Mouse (Mus musculus): ENCODE measurements at regions not wholly inside any gene's neighbourhood (a gene's known extent, or its start where the extent isn't known, plus 50 kb on each side); places are given as distances from the start of the nearest gene placed in this dataset.

- 91% methylated on average over 1 of the region's 1 CpGs for WGBS
- H3K4me3 ChIP-seq (ENCODE audit: low read depth, low read length): no peak overlapping the region
- no peak overlapping the region for H3K9ac ChIP-seq (ENCODE audit: low read length)
- no peak overlapping the region for H3K4me2 ChIP-seq (ENCODE audit: low read depth, severe bottlenecking)
- DNase-seq (ENCODE audit: low spot score) (no peak), ATAC-seq (ENCODE audit: insufficient number of reproducible peaks, low FRiP score, low TSS enrichment, low read depth) (no peak)
- H3K36me3 ChIP-seq (ENCODE audit: control insufficient read depth, insufficient read depth, low read length): no peaks in the 10 kb centered on the region
- no peaks in the 10 kb centered on the region for H3K4me1 ChIP-seq (ENCODE audit: control insufficient read depth, insufficient read depth, low read length)
- no peaks in the 10 kb centered on the region for H3K27me3 ChIP-seq (ENCODE audit: control insufficient read depth, insufficient read depth, low read length)
- no peaks in the 10 kb centered on the region for H3K9me3 ChIP-seq (ENCODE audit: control insufficient read depth, low read length)
- H3K27ac ChIP-seq (replicated peaks; ENCODE audit: low read depth, low read length): no peak overlapping the region
Observed at GRCm38 (mm10) chr14:17087828-17088227, 268.9 kb upstream of the Rarb start.

- Histone ChIP-seq H3K4me1 (ENCODE audit: control insufficient read depth, insufficient read depth, low read length) (no peaks in the 10 kb centered on the region), H3K4me3 (ENCODE audit: low read depth, low read length) (no peak overlapping the region), H3K27ac (replicated peaks; ENCODE audit: low read depth, low read length) (no peak overlapping the region), H3K27me3 (ENCODE audit: control insufficient read depth, insufficient read depth, low read length) (no peaks in the 10 kb centered on the region), H3K9ac (ENCODE audit: low read length) (no peak overlapping the region), H3K4me2 (ENCODE audit: low read depth, severe bottlenecking) (no peak overlapping the region), H3K9me3 (ENCODE audit: control insufficient read depth, low read length) (no peaks in the 10 kb centered on the region), H3K36me3 (ENCODE audit: control insufficient read depth, insufficient read depth, low read length) (no peaks in the 10 kb centered on the region)
- no peak for ATAC-seq (ENCODE audit: insufficient number of reproducible peaks, low FRiP score, low TSS enrichment, low read depth)
- WGBS: 79% methylated on average over 2 of the region's 2 CpGs
- no peak for DNase-seq (ENCODE audit: low spot score)
Observed at GRCm38 (mm10) chr14:17083907-17084306, 265.0 kb upstream of the Rarb start.

GRCm38 (mm10) chr14:17081904-17082303 is 262.9 kb upstream of the Rarb start:
- Histone ChIP-seq H3K36me3 (ENCODE audit: control insufficient read depth, insufficient read depth, low read length) (no peaks in the 10 kb centered on the region), H3K9ac (ENCODE audit: low read length) (no peak overlapping the region), H3K4me1 (ENCODE audit: control insufficient read depth, insufficient read depth, low read length) (no peaks in the 10 kb centered on the region), H3K4me2 (ENCODE audit: low read depth, severe bottlenecking) (no peak overlapping the region), H3K27ac (replicated peaks; ENCODE audit: low read depth, low read length) (no peak overlapping the region), H3K27me3 (ENCODE audit: control insufficient read depth, insufficient read depth, low read length) (no peaks in the 10 kb centered on the region), H3K4me3 (ENCODE audit: low read depth, low read length) (no peak overlapping the region), H3K9me3 (ENCODE audit: control insufficient read depth, low read length) (no peaks in the 10 kb centered on the region)
- ATAC-seq (ENCODE audit: insufficient number of reproducible peaks, low FRiP score, low TSS enrichment, low read depth): no peak
- no peak for DNase-seq (ENCODE audit: low spot score)
- WGBS: 63% methylated on average over 2 of the region's 2 CpGs

GRCm38 (mm10) chr14:17079513-17079912 is 260.6 kb upstream of the Rarb start:
- no peak for ATAC-seq (ENCODE audit: insufficient number of reproducible peaks, low FRiP score, low TSS enrichment, low read depth)
- no peak overlapping the region for H3K9ac ChIP-seq (ENCODE audit: low read length)
- H3K4me3 ChIP-seq (ENCODE audit: low read depth, low read length): no peak overlapping the region

GRCm38 (mm10) chr14:17061358-17061757 is 242.4 kb upstream of the Rarb start:
- Histone ChIP-seq H3K27me3 (ENCODE audit: control insufficient read depth, insufficient read depth, low read length) (no peaks in the 10 kb centered on the region), H3K4me3 (ENCODE audit: low read depth, low read length) (no peak overlapping the region), H3K9me3 (ENCODE audit: control insufficient read depth, low read length) (no peaks in the 10 kb centered on the region), H3K4me2 (ENCODE audit: low read depth, severe bottlenecking) (no peak overlapping the region), H3K9ac (ENCODE audit: low read length) (no peak overlapping the region), H3K27ac (replicated peaks; ENCODE audit: low read depth, low read length) (no peak overlapping the region), H3K36me3 (ENCODE audit: control insufficient read depth, insufficient read depth, low read length) (no peaks in the 10 kb centered on the region), H3K4me1 (ENCODE audit: control insufficient read depth, insufficient read depth, low read length) (no peaks in the 10 kb centered on the region)
- ATAC-seq (ENCODE audit: insufficient number of reproducible peaks, low FRiP score, low TSS enrichment, low read depth) (no peak), DNase-seq (ENCODE audit: low spot score) (no peak)
- 78% methylated on average over 1 of the region's 1 CpGs for WGBS

More at GRCm38 (mm10) chr14:17079513-17079912, 260.6 kb upstream of the Rarb start:
- H3K36me3 ChIP-seq (ENCODE audit: control insufficient read depth, insufficient read depth, low read length): no peaks in the 10 kb centered on the region
- H3K4me2 ChIP-seq (ENCODE audit: low read depth, severe bottlenecking): no peak overlapping the region
- no peaks in the 10 kb centered on the region for H3K4me1 ChIP-seq (ENCODE audit: control insufficient read depth, insufficient read depth, low read length)
- no peak overlapping the region for H3K27ac ChIP-seq (replicated peaks; ENCODE audit: low read depth, low read length)
- WGBS: 66% methylated on average over 2 of the region's 2 CpGs
- no peaks in the 10 kb centered on the region for H3K9me3 ChIP-seq (ENCODE audit: control insufficient read depth, low read length)
- DNase-seq (ENCODE audit: low spot score): no peak
- H3K27me3 ChIP-seq (ENCODE audit: control insufficient read depth, insufficient read depth, low read length): no peaks in the 10 kb centered on the region

GRCm38 (mm10) chr14:17058438-17058837 is 239.5 kb upstream of the Rarb start:
- Histone ChIP-seq H3K4me2 (ENCODE audit: low read depth, severe bottlenecking) (no peak overlapping the region), H3K9me3 (ENCODE audit: control insufficient read depth, low read length) (no peaks in the 10 kb centered on the region), H3K36me3 (ENCODE audit: control insufficient read depth, insufficient read depth, low read length) (no peaks in the 10 kb centered on the region), H3K4me1 (ENCODE audit: control insufficient read depth, insufficient read depth, low read length) (no peaks in the 10 kb centered on the region), H3K27ac (replicated peaks; ENCODE audit: low read depth, low read length) (no peak overlapping the region), H3K4me3 (ENCODE audit: low read depth, low read length) (no peak overlapping the region), H3K27me3 (ENCODE audit: control insufficient read depth, insufficient read depth, low read length) (no peaks in the 10 kb centered on the region), H3K9ac (ENCODE audit: low read length) (no peak overlapping the region)
- DNase-seq (ENCODE audit: low spot score) (no peak), ATAC-seq (ENCODE audit: insufficient number of reproducible peaks, low FRiP score, low TSS enrichment, low read depth) (no peak)
- WGBS: 97% methylated on average over 1 of the region's 1 CpGs

- DNase-seq (ENCODE audit: low spot score) (no peak), ATAC-seq (ENCODE audit: insufficient number of reproducible peaks, low FRiP score, low TSS enrichment, low read depth) (no peak)
- Histone ChIP-seq H3K36me3 (ENCODE audit: control insufficient read depth, insufficient read depth, low read length) (no peaks in the 10 kb centered on the region), H3K4me3 (ENCODE audit: low read depth, low read length) (no peak overlapping the region), H3K9me3 (ENCODE audit: control insufficient read depth, low read length) (no peaks in the 10 kb centered on the region), H3K4me2 (ENCODE audit: low read depth, severe bottlenecking) (no peak overlapping the region), H3K9ac (ENCODE audit: low read length) (no peak overlapping the region), H3K27me3 (ENCODE audit: control insufficient read depth, insufficient read depth, low read length) (no peaks in the 10 kb centered on the region), H3K27ac (replicated peaks; ENCODE audit: low read depth, low read length) (no peak overlapping the region), H3K4me1 (ENCODE audit: control insufficient read depth, insufficient read depth, low read length) (no peaks in the 10 kb centered on the region)
- WGBS: 88% methylated on average over 3 of the region's 3 CpGs
Observed at GRCm38 (mm10) chr14:17057355-17057754, 238.4 kb upstream of the Rarb start.

- Histone ChIP-seq H3K4me1 (ENCODE audit: control insufficient read depth, insufficient read depth, low read length) (no peaks in the 10 kb centered on the region), H3K36me3 (ENCODE audit: control insufficient read depth, insufficient read depth, low read length) (no peaks in the 10 kb centered on the region), H3K9me3 (ENCODE audit: control insufficient read depth, low read length) (no peaks in the 10 kb centered on the region), H3K9ac (ENCODE audit: low read length) (no peak overlapping the region), H3K4me3 (ENCODE audit: low read depth, low read length) (no peak overlapping the region), H3K4me2 (ENCODE audit: low read depth, severe bottlenecking) (no peak overlapping the region), H3K27ac (replicated peaks; ENCODE audit: low read depth, low read length) (no peak overlapping the region), H3K27me3 (ENCODE audit: control insufficient read depth, insufficient read depth, low read length) (no peaks in the 10 kb centered on the region)
- 69% methylated on average over 1 of the region's 1 CpGs for WGBS
- DNase-seq (ENCODE audit: low spot score): no peak
- ATAC-seq (ENCODE audit: insufficient number of reproducible peaks, low FRiP score, low TSS enrichment, low read depth): no peak
Observed at GRCm38 (mm10) chr14:17055741-17056140, 236.8 kb upstream of the Rarb start.

- DNase-seq (ENCODE audit: low spot score) (no peak), ATAC-seq (ENCODE audit: insufficient number of reproducible peaks, low FRiP score, low TSS enrichment, low read depth) (no peak)
- Histone ChIP-seq H3K36me3 (ENCODE audit: control insufficient read depth, insufficient read depth, low read length) (no peaks in the 10 kb centered on the region), H3K27ac (replicated peaks; ENCODE audit: low read depth, low read length) (no peak overlapping the region), H3K9ac (ENCODE audit: low read length) (no peak overlapping the region), H3K4me2 (ENCODE audit: low read depth, severe bottlenecking) (no peak overlapping the region), H3K4me3 (ENCODE audit: low read depth, low read length) (no peak overlapping the region), H3K9me3 (ENCODE audit: control insufficient read depth, low read length) (no peaks in the 10 kb centered on the region), H3K27me3 (ENCODE audit: control insufficient read depth, insufficient read depth, low read length) (no peaks in the 10 kb centered on the region), H3K4me1 (ENCODE audit: control insufficient read depth, insufficient read depth, low read length) (no peaks in the 10 kb centered on the region)
- 82% methylated on average over 3 of the region's 3 CpGs for WGBS
Observed at GRCm38 (mm10) chr14:17054381-17054780, 235.4 kb upstream of the Rarb start.
